Mouse (Mus musculus) lung, postnatal 0 days (tissue): ENCODE data around the gene Fbxo9.

Source experiments
- CTCF ChIP-seq: IDR thresholded peaks from 2 replicates; pipeline ENCODE4 v1.5.1; 2016; ENCODE audit warnings: antibody characterized with exemption, mild to moderate bottlenecking
- EP300 ChIP-seq: IDR thresholded peaks from 2 replicates; pipeline ENCODE4 v1.6.1; 2016; ENCODE audit warnings: antibody characterized with exemption, mild to moderate bottlenecking, control low read depth

DNA sequence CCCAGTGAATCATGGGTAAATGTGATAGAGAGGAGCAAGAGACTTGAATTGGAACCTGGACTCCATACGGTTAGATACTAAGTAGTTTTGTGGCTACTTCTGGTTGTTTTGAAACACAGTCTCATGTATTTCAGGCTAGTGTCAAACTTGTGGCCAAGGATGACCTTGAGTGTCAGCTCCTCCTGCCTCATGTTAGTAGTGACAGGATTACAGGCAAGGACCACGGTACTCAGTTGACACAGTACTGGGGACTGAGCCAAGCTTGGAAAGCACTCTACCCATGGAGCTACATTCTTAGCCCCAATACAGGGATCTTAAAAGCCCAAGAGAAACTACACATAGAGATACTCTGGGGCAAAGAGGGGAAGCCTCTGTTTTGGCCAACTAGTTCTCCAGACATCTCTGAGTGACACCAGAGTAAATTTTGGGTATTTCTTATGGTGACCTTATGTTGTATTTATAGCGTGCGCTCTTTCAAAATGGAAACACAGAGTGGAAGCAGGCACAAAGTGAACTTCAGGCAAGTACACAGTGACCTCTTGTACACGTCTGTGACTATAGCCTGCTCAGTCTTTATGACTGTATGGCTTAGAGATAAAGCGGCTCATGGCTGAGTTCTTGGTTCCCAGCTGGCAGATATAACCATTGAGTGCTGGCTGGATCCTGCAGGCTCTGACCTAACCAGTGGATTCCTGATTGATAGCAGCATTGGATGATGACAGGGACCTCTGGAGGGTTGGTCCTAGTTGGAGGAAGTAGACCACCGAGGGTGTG is 14.3 kb upstream of the Fbxo9 start:
- TF ChIP-seq CTCF (no peak), EP300 (no peak)
